Mouse (Mus musculus) heart, embryonic 15.5 days (tissue): ENCODE results near the gene Psmb6. TPM values are rescaled to one million over a fixed set of nuclear protein-coding genes. Genes with fewer than 3 reads are reported as not detected.
"Not testable (repeated sequence)": the region's sequence is repeated elsewhere in the genome, so short reads cannot be mapped to it uniquely, and the experiment has no call there.

Experiments used
- ATAC-seq: fragments of 200-750 bp; cut with Nextera tagmentation; replicated peaks from 2 replicates; pipeline ENCODE4 v1.8.0; 2017; ENCODE audit warnings: low read depth, moderate TSS enrichment; ENCODE audit not compliant: insufficient number of reproducible peaks, insufficient read depth, low FRiP score
- H3K27ac ChIP-seq: fragments of 300-500 bp; sonication (generic); 2 replicates; pipeline ENCODE4 v1.5.1; 2015; ENCODE audit warnings: mild to moderate bottlenecking, inconsistent platforms
- H3K27me3 ChIP-seq: fragments of 300-500 bp; sonication (generic); 2 replicates; pipeline ENCODE4 v1.6.1; 2015; ENCODE audit warnings: inconsistent platforms
- H3K36me3 ChIP-seq: fragments of 300-500 bp; sonication (generic); 2 replicates; pipeline ENCODE4 v1.6.1; 2015; ENCODE audit warnings: mild to moderate bottlenecking, inconsistent platforms
- H3K4me1 ChIP-seq: fragments of 300-500 bp; sonication (generic); replicated peaks from 2 replicates; pipeline ENCODE4 v1.6.1; 2015; ENCODE audit warnings: inconsistent platforms
- H3K4me2 ChIP-seq: fragments of 300-500 bp; sonication (generic); 2 replicates; pipeline ENCODE4 v1.6.1; 2015; ENCODE audit warnings: inconsistent platforms, mild to moderate bottlenecking, moderate library complexity
- H3K4me3 ChIP-seq: fragments of 300-500 bp; sonication (generic); 2 replicates; pipeline ENCODE4 v1.5.1; 2015; ENCODE audit warnings: mild to moderate bottlenecking, inconsistent platforms
- H3K9ac ChIP-seq: fragments of 300-500 bp; sonication (generic); 2 replicates; pipeline ENCODE4 v1.6.1; 2015; ENCODE audit warnings: mild to moderate bottlenecking, inconsistent platforms
- H3K9me3 ChIP-seq: fragments of 300-500 bp; sonication (generic); replicated peaks from 2 replicates; pipeline ENCODE4 v1.6.1; 2016; ENCODE audit warnings: inconsistent platforms
- WGBS: fragments of 180-500 bp; shearing (Covaris S2); methylation state at CpG from one replicate; pipeline ENCODE4 v1.1.7; 2015; ENCODE audit warnings: mixed read lengths; 5-methylcytosine and 5-hydroxymethylcytosine counted together
- polyA plus RNA-seq: library from polyadenylated mRNA; unstranded; fragments of >200 nt; fragmentation: Nextera tagmentation; extraction: Ambion mirVana; gene quantifications from 2 replicates; pipeline ENCODE4 v1.2.1, GENCODE M21; 2015

The Psmb6 gene
- polyA plus RNA-seq, 1 experiment from 2014 or later = 509 TPM

DNA sequence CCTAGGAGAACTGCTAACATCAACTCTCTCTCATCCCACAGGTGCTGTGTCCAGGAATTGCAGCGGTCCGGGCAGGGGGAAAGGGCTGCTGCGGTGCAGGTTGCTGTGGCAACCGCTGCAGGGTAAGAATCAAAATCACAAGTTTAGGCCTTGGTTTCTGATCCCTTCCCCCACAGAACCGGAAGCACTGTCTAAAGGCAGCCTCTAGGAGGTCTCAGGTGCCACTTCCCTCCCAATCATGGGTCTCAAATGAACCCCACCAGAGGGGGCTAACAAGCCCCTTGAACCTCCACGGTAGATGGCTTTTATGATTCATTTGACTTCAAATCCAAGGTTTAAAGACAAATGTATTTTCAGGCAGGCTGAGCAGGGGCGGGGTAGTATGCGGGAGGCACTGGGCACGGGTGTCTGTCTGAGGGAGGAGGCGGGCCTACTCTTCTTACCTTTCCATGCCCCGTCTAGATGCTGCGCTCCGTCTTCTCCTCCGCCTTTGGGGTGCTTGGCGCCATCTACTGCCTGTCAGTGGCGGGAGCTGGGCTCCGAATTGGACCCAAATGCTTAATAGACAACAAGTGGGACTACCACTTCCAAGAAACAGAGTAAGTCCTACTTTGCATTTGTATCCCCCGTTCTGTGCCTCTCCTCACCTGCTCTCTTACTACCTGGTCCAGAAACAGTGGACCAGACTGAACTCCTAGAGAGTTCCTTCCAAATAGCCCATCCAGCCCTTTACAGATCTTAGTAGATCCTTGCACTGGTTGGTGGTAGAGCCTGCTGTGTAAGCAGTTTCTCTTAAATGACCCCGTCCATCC lies 15.2 kb upstream of the Psmb6 start:
- no peak overlapping the region for H3K9ac ChIP-seq
- peaks cover 7% of the 10 kb centered on the region; the same call in 1 of the 2 replicates for H3K4me1 ChIP-seq
- peaks cover 18% of the 10 kb centered on the region for H3K27me3 ChIP-seq
- H3K4me3 ChIP-seq = no peak overlapping the region
- H3K4me2 ChIP-seq = 0 out of 2 replicates have a peak overlapping the region, but pooled peaks have one; percentile 1
- ATAC-seq = no peak
- 9% methylated on average over 19 of the region's 19 CpGs for WGBS
- no peaks in the 10 kb centered on the region for H3K9me3 ChIP-seq
- no peak overlapping the region for H3K27ac ChIP-seq
- H3K36me3 ChIP-seq = no peaks in the 10 kb centered on the region

DNA sequence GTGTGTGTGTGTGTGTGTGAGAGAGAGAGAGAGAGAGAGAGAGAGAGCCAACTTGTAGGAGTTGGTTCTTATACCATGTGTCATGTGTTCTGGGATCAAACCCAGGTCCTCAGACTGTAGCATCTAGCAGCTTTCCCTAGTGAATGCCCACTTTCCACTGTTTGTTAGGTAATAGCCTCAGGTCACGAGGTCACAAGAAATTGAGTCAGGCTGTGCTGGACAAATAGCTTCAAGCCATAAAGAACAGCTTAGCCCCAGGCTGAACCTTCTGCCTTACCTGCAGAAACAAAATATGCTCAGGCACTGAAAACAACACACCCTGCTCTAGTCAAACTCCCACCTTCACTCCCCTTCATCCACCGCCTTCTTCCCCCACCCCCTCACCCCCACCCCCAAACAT lies 13.9 kb upstream of the Psmb6 start:
- 72% methylated on average over 2 of the region's 2 CpGs for WGBS
- Histone ChIP-seq H3K9me3 (no peaks in the 10 kb centered on the region), H3K4me3 (no peak overlapping the region), H3K27me3 (peaks cover 13% of the 10 kb centered on the region), H3K4me1 (peaks cover 7% of the 10 kb centered on the region; the same call in 1 of the 2 replicates), H3K27ac (no peak overlapping the region), H3K9ac (no peak overlapping the region), H3K4me2 (no peak overlapping the region), H3K36me3 (no peaks in the 10 kb centered on the region)
- ATAC-seq = no peak

DNA sequence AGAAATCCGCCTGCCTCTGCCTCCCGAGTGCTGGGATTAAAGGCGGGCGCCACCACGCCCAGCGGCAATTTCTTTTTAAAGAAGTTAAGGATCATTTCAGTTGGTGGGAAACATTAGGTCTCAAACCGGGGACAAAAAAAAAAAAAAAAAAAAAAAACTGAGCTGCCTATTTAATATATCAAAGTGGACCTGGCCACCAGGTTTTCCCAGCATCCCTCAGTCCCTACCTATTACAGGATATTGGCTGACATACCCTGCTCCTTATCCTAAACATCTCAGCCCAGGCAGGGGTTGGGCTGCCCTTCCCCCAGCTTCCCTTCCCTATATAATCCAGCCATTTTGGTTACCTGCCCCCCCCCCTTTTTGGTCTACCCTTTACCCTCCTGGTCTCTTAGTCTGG lies 13.3 kb upstream of the Psmb6 start:
- Histone ChIP-seq H3K4me1 (peaks cover 7% of the 10 kb centered on the region; the same call in 1 of the 2 replicates), H3K36me3 (no peaks in the 10 kb centered on the region), H3K4me3 (no peak overlapping the region), H3K27me3 (peaks cover 13% of the 10 kb centered on the region), H3K4me2 (no peak overlapping the region), H3K9ac (no peak overlapping the region), H3K27ac (no peak overlapping the region), H3K9me3 (no peaks in the 10 kb centered on the region)
- ATAC-seq = no peak
- WGBS = 85% methylated on average over 7 of the region's 7 CpGs

DNA sequence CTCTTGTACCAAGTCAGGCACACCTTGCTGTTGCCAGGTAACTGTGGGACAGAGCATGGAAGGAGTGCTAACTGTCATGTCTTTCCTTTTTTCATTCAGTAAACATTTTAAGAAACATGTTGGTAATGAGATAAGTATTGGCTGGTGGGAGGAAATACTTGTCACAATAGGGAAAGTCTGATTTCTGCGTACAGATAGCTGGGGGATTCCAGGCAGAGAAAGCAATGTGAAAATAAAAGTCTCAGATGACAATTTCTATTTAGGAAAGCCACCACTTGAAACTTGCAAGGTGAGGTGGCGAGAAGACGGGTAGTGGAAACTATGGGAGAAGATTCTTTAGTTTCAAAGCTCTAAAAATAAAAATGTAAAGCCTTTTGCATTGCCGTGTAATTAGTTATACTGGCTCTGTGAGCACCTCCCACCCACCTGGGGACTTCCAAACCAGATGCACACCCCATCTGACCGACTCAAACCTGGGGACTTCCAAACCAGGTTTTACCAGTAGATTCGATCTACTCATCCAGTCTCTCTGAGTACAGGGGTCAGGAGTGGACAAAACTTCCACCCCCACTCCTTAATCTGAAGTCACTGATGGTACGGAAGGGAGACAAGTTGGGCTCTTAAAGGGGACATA lies 12.3 kb upstream of the Psmb6 start:
- Histone ChIP-seq H3K36me3 (no peaks in the 10 kb centered on the region), H3K27ac (no peak overlapping the region), H3K9me3 (no peaks in the 10 kb centered on the region), H3K4me1 (peaks cover 7% of the 10 kb centered on the region; the same call in 1 of the 2 replicates), H3K27me3 (peaks cover 13% of the 10 kb centered on the region), H3K4me3 (no peak overlapping the region), H3K4me2 (no peak overlapping the region), H3K9ac (no peak overlapping the region)
- ATAC-seq = no peak
- 71% methylated on average over 7 of the region's 7 CpGs for WGBS

DNA sequence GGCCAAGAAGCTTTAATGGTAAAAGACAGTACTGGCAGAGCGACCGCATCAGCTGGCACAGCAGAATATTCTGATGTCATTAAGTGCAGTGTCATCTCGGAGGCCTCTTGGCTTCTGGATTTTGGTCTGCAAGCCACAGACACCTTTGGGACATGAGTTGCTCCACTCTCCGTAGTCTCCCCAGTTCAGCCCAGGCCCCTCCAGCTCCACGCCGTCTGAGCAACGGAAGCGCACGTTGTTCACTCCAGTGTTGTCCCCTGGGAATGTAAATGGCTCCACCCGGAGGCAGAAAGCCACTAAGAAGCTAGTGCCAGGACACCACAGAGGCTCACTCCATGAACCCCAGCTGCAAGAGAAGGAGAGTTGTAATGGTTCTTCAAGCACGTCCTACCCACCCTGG lies 11.6 kb upstream of the Psmb6 start:
- Histone ChIP-seq H3K27ac (no peak overlapping the region), H3K4me1 (peaks cover 7% of the 10 kb centered on the region; the same call in 1 of the 2 replicates), H3K36me3 (no peaks in the 10 kb centered on the region), H3K4me2 (no peak overlapping the region), H3K4me3 (no peak overlapping the region), H3K9me3 (no peaks in the 10 kb centered on the region), H3K9ac (no peak overlapping the region), H3K27me3 (peaks cover 13% of the 10 kb centered on the region)
- 57% methylated on average over 11 of the region's 11 CpGs for WGBS
- no peak for ATAC-seq

DNA sequence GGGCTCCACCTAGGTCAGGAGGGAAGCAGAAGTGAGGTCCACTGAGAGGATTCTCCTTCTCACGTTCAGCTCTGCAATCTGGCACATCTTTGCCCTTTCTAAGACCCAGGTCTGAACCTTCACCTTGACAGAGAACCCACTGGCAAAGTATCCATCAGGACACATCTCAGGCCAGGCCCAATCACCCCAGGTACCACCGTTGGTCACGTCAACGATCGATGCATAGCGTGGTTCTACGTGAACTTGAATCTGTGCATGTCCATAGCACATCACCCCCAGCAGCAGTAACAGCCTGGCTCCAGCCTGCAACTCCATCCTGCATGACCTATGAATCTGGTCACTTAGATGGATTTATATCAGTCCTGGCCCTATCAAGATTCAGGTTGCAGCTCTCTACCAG lies 10.9 kb upstream of the Psmb6 start, which contains the start of gene Vmo1:
Vmo1 (minus strand) TSS at position 329 of the 400 bp plus-strand sequence.
- 85% methylated on average over 7 of the region's 7 CpGs for WGBS
- H3K27me3 ChIP-seq = peaks cover 11% of the 10 kb centered on the region
- ATAC-seq = no peak
- no peak within 1 kb of the TSS for H3K27ac ChIP-seq
- no peaks in the 10 kb centered on the region for H3K36me3 ChIP-seq
- H3K4me2 ChIP-seq = no peak within 1 kb of the TSS
- H3K4me3 ChIP-seq = no peak within 1 kb of the TSS
- H3K9me3 ChIP-seq = no peaks in the 10 kb centered on the region
- peaks cover 8% of the 10 kb centered on the region; the same call in 1 of the 2 replicates for H3K4me1 ChIP-seq
- H3K9ac ChIP-seq = no peak within 1 kb of the TSS

DNA sequence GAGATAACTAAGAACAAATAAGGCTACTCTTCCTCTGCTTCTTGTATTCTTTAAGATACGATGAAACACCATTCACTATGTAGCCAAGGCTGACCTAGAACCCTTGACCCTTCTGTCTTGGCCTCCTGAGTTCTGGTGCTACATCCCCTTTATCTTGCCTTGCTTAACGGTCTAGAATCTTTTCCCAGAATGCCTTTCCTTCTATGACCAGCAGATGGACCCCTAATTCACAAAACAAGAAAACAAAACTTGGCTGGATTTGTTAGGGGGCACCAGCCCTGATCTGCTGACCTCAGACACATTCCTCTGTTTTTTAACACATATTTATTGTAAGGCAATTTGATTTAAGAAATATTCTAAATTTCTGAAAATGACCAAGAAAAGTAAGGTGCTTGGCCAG lies 8.8 kb upstream of the Psmb6 start:
- no peaks in the 10 kb centered on the region for H3K36me3 ChIP-seq

DNA sequence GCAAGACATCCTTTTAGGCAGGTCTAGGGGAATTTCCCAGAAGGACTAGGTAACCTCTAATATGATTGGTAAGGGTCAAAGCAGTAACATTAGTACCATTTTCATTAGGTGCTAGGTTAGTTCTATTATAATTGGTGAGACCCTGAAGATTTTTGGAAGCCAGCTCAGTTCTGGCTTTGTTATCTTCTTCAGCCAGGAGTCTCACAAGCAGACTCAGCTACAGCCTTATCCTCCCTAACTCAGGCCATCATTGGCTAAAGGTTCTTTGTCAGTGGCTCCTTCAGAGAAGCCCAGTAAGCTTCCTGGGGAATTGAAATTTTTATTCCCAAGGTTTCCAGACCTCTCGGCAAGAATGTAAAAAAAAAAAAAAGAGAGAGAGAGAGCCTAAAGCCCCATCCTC lies 6.7 kb upstream of the Psmb6 start:
- no peak overlapping the region for H3K4me3 ChIP-seq
- H3K27me3 ChIP-seq = no peaks in the 10 kb centered on the region; the same call in 1 of the 2 replicates
- no peaks in the 10 kb centered on the region for H3K36me3 ChIP-seq
- H3K27ac ChIP-seq = no peak overlapping the region
- H3K9me3 ChIP-seq = no peaks in the 10 kb centered on the region
- no peak for ATAC-seq
- no peak overlapping the region for H3K4me2 ChIP-seq
- H3K4me1 ChIP-seq = peaks cover 15% of the 10 kb centered on the region
- no peak overlapping the region for H3K9ac ChIP-seq
- WGBS = 71% methylated on average over 1 of the region's 1 CpGs

More for the DNA sequence above, 8.8 kb upstream of the Psmb6 start:
- WGBS = 22% methylated on average over 2 of the region's 2 CpGs
- Histone ChIP-seq H3K4me1 (peaks cover 15% of the 10 kb centered on the region), H3K4me3 (no peak overlapping the region), H3K9ac (no peak overlapping the region), H3K27ac (no peak overlapping the region), H3K27me3 (no peaks in the 10 kb centered on the region; the same call in 1 of the 2 replicates), H3K9me3 (no peaks in the 10 kb centered on the region), H3K4me2 (no peak overlapping the region)
- no peak for ATAC-seq

DNA sequence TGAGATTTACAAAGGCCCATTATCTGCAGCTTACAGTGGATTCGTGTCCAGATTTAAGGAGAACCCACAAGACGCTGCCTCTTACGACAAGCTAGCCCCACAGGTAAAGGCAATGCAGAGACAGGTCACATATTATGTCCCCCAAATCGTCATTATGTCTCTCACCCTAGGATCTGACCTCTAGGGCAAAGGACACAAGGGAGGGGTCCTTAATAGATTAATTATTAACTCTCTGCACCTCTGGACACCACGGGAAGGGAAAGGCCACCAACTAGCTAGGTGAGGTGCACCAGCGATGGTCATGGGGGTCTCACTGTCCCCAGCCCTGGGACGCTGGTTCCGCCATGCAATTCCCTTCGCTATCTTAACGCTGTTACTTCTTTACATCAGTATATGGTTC lies 6.2 kb upstream of the Psmb6 start, which contains the start of gene Gltpd2:
Gltpd2 (plus strand) TSS at position 274 of the 400 bp plus-strand sequence.
- H3K27me3 ChIP-seq = no peaks in the 10 kb centered on the region
- H3K36me3 ChIP-seq = no peaks in the 10 kb centered on the region
- H3K9me3 ChIP-seq = no peaks in the 10 kb centered on the region
- peak within 1 kb of the TSS; percentile 70 for H3K27ac ChIP-seq
- H3K4me3 ChIP-seq = peak within 1 kb of the TSS; percentile 46
- WGBS = 86% methylated on average over 10 of the region's 10 CpGs
- no peak for ATAC-seq
- peaks cover 15% of the 10 kb centered on the region for H3K4me1 ChIP-seq
- H3K9ac ChIP-seq = peak within 1 kb of the TSS; percentile 62
- peak within 1 kb of the TSS; percentile 76 for H3K4me2 ChIP-seq

DNA sequence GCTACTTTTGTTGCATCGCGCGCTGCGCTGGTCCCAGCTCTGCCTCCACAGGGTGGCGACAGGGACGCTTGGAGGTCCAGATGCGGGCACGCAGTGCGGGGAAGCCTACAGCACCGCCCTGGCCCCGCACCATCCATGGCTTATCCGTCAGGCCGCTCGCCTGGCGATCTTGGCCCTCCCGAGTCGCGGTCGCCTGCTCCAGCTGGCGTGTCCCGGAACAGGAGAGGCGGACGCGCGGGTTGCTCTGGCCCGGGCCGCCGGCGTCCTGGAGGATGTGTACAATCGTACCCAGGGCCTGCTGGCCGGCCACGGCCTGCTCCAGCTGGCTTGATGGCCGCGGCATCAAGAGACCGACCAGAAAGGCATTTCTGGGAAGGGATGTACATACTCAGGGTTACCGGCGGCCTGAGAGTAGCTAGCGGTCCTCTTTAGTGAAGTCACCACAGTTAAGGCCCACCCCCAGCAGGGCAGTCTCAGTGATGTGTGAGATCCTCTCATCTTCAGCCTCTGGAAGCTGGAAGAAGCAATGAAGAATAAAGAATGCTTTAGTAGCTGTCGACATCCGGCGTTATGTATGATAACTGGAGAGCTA lies 4.9 kb upstream of the Psmb6 start:
- H3K27ac ChIP-seq = peak overlapping the region; percentile 70
- peak overlapping the region; percentile 76 for H3K4me2 ChIP-seq
- H3K4me3 ChIP-seq = peak overlapping the region; percentile 46
- H3K4me1 ChIP-seq = peaks cover 15% of the 10 kb centered on the region
- WGBS = 3% methylated on average over 41 of the region's 41 CpGs
- ATAC-seq = peak; percentile 22; the same call in 1 of the 2 replicates
- no peaks in the 10 kb centered on the region for H3K27me3 ChIP-seq
- H3K36me3 ChIP-seq = no peaks in the 10 kb centered on the region
- peak overlapping the region; percentile 62 for H3K9ac ChIP-seq
- H3K9me3 ChIP-seq = no peaks in the 10 kb centered on the region

DNA sequence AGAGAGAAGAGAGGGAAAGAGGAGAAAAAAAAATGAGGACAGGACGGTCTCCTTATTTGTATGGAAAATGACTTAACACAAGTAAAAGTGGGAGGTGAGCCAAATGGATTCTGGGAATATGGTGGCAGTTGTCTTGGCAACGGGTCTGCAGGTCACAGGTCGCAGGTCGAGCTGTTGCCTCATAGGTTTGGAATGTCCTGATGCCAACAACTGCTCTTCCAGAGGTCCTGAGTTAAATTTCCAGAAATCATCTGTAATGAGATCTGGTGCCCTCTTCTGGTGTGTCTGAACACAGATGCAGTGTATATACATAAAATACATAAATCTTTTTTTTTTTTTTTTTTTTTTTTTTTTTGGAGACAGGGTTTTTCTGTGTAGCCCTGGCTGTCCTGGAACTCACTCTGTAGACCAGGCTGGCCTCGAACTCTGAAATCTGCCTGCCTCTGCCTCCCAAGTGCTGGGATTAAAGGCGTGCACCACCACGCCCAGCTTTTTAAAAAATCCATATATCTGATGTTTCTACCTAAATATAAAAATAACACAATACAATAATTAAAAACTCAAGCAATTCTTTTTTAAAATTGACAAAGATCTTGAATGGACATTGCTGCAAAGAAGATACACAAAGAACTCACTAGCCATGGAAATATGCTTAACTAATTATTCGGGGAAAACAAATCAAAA lies 1.7 kb upstream of the Psmb6 start:
- WGBS = 87% methylated on average over 8 of the region's 8 CpGs
- ATAC-seq, H3K9me3 ChIP-seq, H3K27me3 ChIP-seq, H3K4me3 ChIP-seq, H3K4me2 ChIP-seq, H3K27ac ChIP-seq, H3K9ac ChIP-seq: not testable (repeated sequence)
- peaks cover 25% of the 10 kb centered on the region for H3K4me1 ChIP-seq
- H3K36me3 ChIP-seq = peaks cover 21% of the 10 kb centered on the region
